Comparison of ENCODE assay signal across 7 mouse cellular contexts in genomic region chr15:18832263-18832662, GRCm38 (mm10). TPM values are rescaled to one million over a fixed set of nuclear protein-coding genes. Genes with fewer than 3 reads are reported as not detected.
DNase-seq lines count a peak whose midpoint lies in the region; ATAC-seq lines count a peak whose summit lies in the region.

No protein-coding gene starts in this region.

- WGBS in limb, embryonic 13.5 days, result 16% methylated on average over 4 of the region's 4 CpGs

- no peaks in the 10 kb centered on the region for H3K27me3 ChIP-seq in limb, embryonic 13.5 days

- H3K36me3 ChIP-seq in limb, embryonic 13.5 days, result no peaks in the 10 kb centered on the region

- peak; percentile 36; the same call in 1 of the 2 replicates for ATAC-seq in limb, embryonic 13.5 days (ENCODE audit: low FRiP score, low read depth)

- no peak overlapping the region for H3K9ac ChIP-seq in limb, embryonic 13.5 days

- peak; percentile 19 for DNase-seq in thymus, postnatal 14 days
- no peak for DNase-seq in thymus, postnatal 36 days
- DNase-seq in adrenal gland, adult (ENCODE audit: inconsistent age in 2 of 2, low spot score in 1 of 2), result peak; percentile 20 to 75
- peak; percentile 25 to 56 for DNase-seq in cerebellum, postnatal 4 days (ENCODE audit: low spot score in 2 of 2)
- peak; percentile 49 for DNase-seq in induced T-regulatory cell, adult 2 months (ENCODE audit: low read depth)
- DNase-seq in retina, postnatal 1 day, result peak; percentile 84

- no peaks in the 10 kb centered on the region for H3K9me3 ChIP-seq in limb, embryonic 13.5 days

- H3K4me2 ChIP-seq in limb, embryonic 13.5 days (replicated peaks), result no peak overlapping the region

- no peak overlapping the region for H3K4me3 ChIP-seq in limb, embryonic 13.5 days

- no peaks in the 10 kb centered on the region for H3K4me1 ChIP-seq in limb, embryonic 13.5 days

- no peak overlapping the region for H3K27ac ChIP-seq in limb, embryonic 13.5 days

RNA-seq across cellular contexts. Expression of gene Cdh10, which starts 13.5 kb away (rescaled TPM):
- polyA plus RNA-seq in limb, embryonic 13.5 days (2015; fragmentation: Nextera tagmentation; extraction: Ambion mirVana), result 3.7 and 4.3 TPM in 2 replicates

Comparison
In these comparisons a context has a peak if more than half of its experiments do, and no peak if none do; other contexts are left out.
1. DNase-seq: peak in thymus, postnatal 14 days (single experiment), adrenal gland, adult (2 of 2), cerebellum, postnatal 4 days (2 of 2), induced T-regulatory cell, adult 2 months (single experiment) and retina, postnatal 1 day (single experiment); none in thymus, postnatal 36 days (0 of 2).